Mouse (Mus musculus) splenic B cell, adult 2 months (primary cell): Measurements from ENCODE around the gene Ephb2.

Experiments
- DNase-seq: peaks from one replicate; pipeline ENCODE4 v3.0.0-alpha.2; 2011; ENCODE audit warnings: low read depth, low spot score
- H3K27me3 ChIP-seq: 2 replicates; pipeline ENCODE4 v1.6.1; 2012; ENCODE audit warnings: mild to moderate bottlenecking, low read length, moderate library complexity, mixed read lengths; ENCODE audit not compliant: control insufficient read depth, poor library complexity, insufficient read depth, severe bottlenecking
- H3K36me3 ChIP-seq: 2 replicates; pipeline ENCODE4 v1.6.1; 2012; ENCODE audit warnings: mild to moderate bottlenecking, low read length, moderate library complexity, mixed read lengths; ENCODE audit not compliant: control insufficient read depth, poor library complexity, insufficient read depth, severe bottlenecking

Gene Ephb2

DNA sequence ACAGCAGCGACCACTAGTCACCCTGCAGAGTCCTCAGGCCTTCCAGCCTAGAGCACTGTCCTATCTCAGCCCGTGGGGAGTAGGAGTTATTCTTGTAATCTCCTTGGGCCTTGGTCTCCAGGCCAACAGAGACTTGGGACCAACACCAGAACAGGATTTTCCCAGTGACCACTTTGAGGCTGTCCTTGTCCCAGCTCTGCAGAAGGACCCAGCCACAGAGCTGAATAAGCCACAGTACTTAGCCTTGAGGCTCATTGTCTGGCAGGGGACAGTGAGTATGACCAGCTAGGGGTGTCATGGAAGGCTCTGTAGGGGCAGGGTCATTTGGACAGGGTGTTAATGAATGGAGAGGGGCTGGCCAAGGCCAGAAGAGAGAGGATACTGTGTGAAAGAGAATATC is 126.8 kb downstream of the Ephb2 start:
- DNase-seq = no peak

DNA sequence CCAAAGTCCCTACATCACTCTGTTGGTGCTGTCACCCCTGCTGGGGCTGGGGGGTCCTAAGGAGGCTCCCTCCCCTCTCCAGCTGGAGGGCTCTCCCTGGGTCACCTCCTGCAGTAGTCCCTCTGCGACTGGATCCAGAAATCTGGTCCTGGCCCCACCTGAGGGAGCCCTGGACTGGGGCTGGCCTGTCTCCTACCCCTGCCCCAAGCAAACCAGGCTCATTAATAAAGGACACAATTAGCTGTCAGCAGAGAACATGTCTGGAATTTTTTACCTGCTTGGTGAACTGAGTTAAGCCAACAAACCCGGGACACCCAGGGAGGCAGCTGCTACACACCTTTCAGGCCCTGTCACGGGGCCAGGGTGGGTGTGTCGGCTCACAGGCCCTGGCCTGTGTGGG is 129.1 kb downstream of the Ephb2 start:
- Histone ChIP-seq H3K27me3 (no peaks in the 10 kb centered on the region), H3K36me3 (no peaks in the 10 kb centered on the region)
- DNase-seq = no peak

More for the DNA sequence above, 126.8 kb downstream of the Ephb2 start:
- no peaks in the 10 kb centered on the region for H3K36me3 ChIP-seq
- no peaks in the 10 kb centered on the region for H3K27me3 ChIP-seq

DNA sequence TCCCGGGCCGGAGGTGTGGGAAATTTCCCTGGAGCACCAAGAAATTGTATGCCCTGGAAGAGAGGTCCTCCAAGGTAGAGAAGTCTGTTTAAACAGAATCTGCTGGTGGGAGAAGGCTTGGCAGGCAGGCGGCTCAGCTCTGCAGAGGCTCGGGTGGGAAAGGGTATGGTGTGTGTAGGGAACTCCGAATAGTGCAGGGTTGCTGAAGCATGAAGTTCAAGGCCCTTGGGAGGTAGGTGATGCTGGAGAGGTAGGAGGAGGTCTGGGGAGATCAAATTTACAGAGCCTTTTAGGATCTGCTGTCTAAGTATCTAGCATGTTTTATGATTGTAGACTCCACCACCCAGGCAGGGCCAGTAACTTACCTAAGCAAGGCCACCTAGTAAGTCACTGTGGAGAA is 130.7 kb downstream of the Ephb2 start:
- DNase-seq = no peak
- no peaks in the 10 kb centered on the region for H3K27me3 ChIP-seq
- no peaks in the 10 kb centered on the region for H3K36me3 ChIP-seq

DNA sequence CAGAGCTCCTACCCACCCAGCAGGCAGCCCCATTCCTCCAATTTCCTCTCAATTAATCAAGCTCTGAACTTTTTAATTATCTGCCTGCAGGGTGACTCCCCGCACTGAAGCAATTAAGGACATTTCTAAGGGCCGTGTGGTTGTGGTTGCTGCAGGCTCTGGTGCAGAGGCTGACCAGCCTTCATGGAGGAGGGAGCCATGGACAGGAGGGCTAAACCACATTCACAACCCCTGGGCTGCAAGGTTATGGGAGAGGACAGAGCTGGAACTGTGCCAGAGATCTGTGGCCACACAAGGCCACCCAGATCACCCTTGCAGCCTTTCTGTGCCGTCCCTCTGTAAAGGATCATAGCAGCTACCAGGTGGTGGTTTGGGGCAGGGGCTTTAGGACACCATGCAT is 131.2 kb downstream of the Ephb2 start:
- H3K27me3 ChIP-seq = no peaks in the 10 kb centered on the region
- no peaks in the 10 kb centered on the region for H3K36me3 ChIP-seq
- no peak for DNase-seq

DNA sequence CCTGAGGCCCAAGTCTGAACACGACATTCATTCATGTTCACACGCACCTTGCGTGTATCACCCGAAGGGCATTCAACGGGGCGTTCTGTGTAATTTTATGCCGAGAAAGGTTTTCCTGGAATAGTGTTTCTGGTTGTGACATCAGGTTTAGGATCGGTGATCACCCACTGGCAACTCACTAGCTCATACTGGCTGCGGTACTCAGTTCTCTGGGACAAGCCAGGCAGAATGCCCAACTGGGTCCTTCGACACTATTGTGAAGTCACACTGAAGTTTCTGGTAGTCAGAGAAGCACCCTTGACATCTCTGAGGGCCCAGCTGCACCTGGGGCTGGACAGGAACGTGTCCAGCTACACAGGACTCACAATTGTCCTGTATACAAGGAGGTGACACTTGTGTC is 132.4 kb downstream of the Ephb2 start:
- Histone ChIP-seq H3K27me3 (no peaks in the 10 kb centered on the region), H3K36me3 (no peaks in the 10 kb centered on the region)
- DNase-seq = no peak

DNA sequence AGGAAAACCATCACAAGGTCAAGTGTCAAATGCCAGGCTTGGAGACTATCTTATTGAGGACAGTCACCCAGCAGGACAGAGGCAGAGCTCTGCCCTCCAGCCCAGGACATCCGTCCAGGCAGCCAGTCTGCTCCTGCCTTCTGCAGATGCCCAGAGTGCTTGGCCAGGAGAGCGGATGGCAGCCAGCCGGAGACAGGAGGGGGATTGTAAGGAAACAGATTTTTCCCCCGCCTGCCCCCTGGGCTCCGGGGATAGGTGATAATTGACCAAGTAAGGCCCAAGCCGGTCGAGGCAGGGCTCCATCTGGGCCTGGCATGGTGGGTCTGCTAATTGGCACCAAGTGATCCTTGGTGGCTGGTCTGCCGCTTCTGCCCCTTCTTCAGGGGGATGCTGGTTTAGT is 133.3 kb downstream of the Ephb2 start:
- no peak for DNase-seq
- H3K36me3 ChIP-seq = no peaks in the 10 kb centered on the region
- no peaks in the 10 kb centered on the region for H3K27me3 ChIP-seq

DNA sequence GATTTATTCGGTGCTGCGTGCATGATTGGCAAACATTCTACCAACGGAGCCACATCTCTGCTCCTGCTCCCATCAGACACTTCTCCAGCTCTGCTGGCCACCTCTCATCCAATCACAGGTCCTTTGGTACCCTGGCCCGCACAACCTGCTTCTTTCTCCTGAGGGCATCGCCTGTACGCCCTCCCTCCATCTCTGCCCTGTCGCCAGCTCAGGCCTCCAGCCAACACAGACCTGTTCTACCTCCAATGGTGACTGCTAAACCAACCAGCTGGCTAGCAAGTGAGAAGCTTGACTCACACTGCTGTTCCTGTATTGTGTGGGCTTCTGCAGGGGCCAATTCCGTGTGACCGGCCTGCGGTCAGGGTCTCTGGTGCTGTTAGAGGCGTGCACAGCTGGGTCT is 134.6 kb downstream of the Ephb2 start:
- DNase-seq = no peak
- no peaks in the 10 kb centered on the region for H3K27me3 ChIP-seq
- no peaks in the 10 kb centered on the region for H3K36me3 ChIP-seq

DNA sequence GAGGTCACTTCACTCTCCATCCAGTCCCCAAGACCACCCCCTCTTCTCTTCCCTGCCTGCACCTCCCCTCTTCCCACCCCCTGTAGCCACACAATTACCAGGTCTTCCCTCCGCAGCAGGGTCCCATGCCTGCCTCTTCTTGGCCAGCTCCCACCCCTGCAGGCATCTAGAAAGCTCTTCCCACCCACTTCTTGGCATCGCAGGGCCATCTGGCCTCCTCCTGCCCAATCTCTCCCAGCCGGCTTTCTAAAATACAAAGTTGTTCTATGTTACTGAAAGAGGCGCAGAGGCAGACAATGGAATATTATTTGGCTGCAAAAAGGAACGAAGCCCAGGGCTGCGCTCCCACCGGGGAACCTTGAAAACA is 136.7 kb downstream of the Ephb2 start:
- H3K27me3 ChIP-seq = no peaks in the 10 kb centered on the region
- DNase-seq = no peak
- no peaks in the 10 kb centered on the region for H3K36me3 ChIP-seq

DNA sequence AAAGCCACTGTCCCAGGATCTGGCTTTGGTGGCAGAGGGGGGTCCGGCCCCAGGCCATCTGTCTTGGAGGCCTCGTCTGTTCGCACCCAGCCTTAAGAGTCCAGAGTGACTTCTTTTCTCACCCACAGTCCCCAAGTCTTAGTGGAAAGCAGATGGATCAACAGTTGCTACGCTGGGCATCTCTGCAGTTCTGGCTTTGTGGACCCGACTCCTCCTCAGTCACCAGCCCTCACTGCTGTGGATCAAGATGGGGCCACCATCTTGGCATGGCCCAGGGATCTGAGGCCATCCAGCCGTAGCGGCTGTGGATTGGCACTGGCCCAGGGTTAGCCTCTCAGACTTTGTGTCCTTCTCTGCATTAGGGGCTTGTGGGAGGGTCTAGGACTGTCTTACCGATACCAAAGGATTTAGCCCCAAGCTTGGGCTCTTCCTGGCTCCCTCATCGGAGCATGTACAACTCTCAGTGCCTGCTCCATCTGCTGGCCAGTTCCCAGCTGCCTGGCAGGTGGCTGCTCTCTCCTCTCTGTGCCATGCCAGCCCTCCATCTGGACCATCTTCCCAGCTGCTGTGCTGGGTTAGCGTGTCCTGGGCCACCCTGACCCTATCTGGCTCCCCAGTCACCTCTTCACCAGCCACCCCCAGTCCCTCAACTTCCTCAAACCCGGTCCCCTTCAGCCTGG is 137.2 kb downstream of the Ephb2 start:
- Histone ChIP-seq H3K27me3 (no peaks in the 10 kb centered on the region), H3K36me3 (no peaks in the 10 kb centered on the region)
- DNase-seq = no peak

DNA sequence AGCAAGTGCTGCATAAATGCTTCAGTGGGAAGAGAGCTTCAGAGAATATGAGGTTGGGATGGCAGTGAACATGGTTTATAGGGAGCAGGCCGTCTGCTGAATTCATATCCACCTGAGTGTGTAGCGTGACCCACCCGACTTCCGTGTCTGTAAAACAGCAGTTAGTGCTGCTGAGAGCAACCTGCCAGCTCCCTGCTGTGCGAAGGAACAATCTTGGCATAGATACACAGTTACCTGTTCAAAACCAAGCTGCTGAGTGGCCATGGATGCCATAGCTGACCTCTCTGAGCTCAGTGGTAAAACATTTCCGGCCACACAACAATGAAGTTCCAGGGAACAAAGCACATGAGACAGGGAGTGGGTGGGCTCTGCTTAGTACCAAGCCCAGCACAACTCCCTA is 138.5 kb downstream of the Ephb2 start:
- Histone ChIP-seq H3K27me3 (no peaks in the 10 kb centered on the region), H3K36me3 (no peaks in the 10 kb centered on the region)
- DNase-seq = no peak

DNA sequence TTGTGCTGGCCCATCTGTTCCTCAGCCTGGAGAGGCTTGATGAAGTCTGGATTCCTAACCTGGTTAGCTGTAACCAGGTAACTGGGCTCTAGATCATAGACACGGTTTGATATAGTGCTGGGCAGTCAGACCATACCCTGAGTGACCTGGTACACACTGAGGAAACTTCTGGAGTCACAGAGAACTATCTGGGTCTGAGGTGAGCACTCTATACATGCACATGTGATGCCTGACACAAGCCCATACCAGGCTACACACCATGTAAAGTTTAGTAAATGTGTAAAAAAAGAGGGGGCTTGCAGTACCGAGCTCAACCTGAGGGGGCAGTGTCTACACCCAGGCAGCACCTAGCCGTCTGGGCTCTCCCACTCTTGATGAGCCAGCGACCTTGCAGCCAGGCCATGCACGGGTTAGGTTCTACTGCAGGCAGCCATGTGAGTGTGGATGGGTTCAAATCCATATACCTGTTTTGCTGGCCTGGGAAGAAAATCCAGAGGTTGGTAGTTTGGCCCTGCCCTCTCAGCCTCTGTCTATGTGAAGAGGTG is 139.3 kb downstream of the Ephb2 start:
- DNase-seq = peak; percentile 69
- no peaks in the 10 kb centered on the region for H3K27me3 ChIP-seq

DNA sequence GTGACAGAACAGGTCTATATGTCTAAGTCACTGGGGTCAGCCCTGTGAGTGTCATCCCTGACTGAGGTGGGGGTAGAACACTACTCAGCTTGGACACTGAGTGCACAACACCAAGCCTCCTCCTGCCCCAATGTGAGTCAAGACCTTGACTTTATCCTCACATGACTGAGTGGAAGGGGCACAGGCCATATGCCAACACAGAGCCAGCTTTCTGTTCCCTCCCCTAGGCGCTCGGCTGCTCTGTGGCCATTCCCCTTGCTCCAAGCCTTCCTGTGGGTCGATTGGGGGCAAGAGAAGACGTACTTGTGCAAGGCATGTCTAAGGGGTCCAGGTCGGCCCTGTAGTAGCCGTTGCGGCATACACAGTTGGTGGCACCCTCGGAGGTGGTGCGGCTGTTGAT is 140.1 kb downstream of the Ephb2 start:
- DNase-seq = no peak
- no peaks in the 10 kb centered on the region for H3K36me3 ChIP-seq
- H3K27me3 ChIP-seq = no peaks in the 10 kb centered on the region

More for the DNA sequence above, 139.3 kb downstream of the Ephb2 start:
- H3K36me3 ChIP-seq = no peaks in the 10 kb centered on the region

DNA sequence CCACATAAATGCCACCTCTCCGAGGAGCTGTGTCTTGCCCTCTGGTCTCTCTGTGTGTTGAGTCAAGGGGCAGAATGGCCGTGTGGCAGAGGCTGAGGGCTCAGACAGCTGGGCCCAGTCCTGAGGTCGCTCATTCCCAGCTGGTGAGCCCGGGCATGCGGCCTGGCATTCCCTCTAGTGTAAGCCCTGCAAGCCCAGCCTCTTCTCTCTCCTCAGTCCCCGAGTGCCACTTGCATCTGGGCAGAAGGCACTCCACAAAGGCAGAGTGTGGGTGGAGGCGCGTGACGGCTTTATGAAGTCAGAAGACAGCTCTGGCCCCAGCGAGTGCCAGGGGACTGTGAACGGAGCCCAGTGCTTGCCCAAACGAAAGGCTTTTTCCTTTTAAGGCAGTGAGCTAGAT is 145.8 kb downstream of the Ephb2 start:
- H3K36me3 ChIP-seq = no peaks in the 10 kb centered on the region
- H3K27me3 ChIP-seq = no peaks in the 10 kb centered on the region
- no peak for DNase-seq

DNA sequence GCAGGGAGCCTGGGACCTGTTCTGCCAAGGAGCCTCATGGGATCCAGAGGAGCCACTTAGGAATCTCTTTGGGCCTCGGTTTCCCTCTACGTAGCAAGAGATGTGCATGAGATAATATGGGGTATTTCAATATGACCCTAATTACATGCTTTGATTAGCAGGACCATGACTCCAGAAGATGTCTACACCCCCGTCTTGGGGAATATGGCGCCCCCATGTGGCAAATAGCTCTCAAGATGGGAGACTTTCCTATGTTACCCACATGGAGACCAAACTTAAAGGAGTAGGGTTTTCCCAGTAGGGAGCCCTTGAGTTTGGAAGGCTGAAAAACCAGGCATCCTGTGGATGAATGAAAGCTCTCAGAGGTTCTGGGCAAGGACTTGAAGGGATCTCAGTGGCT is 147.7 kb downstream of the Ephb2 start:
- H3K36me3 ChIP-seq = no peaks in the 10 kb centered on the region
- no peaks in the 10 kb centered on the region for H3K27me3 ChIP-seq
- no peak for DNase-seq

DNA sequence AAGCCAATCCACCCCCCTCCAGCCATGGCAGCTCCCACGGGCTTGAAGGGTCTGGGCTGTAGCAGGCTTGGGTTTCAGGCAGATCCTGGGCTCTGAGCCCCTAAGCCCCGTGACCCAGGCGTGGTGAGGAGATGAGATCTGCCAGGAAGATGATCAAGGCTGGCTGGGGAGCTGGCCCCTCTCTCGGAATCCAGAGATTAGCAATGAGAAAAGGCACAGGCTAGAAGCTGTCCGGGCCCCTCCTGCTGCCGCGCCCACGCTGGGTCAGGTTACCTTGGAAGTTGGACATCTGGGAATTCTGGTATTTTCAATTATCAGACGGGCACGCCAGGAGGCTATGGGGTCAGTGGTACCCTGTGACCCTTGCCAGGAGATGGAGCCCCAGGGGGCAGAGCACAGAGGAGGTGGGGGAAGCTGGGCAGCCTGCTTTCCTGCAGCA is 150.3 kb downstream of the Ephb2 start:
- H3K27me3 ChIP-seq = no peaks in the 10 kb centered on the region
- no peaks in the 10 kb centered on the region for H3K36me3 ChIP-seq
- DNase-seq = no peak

DNA sequence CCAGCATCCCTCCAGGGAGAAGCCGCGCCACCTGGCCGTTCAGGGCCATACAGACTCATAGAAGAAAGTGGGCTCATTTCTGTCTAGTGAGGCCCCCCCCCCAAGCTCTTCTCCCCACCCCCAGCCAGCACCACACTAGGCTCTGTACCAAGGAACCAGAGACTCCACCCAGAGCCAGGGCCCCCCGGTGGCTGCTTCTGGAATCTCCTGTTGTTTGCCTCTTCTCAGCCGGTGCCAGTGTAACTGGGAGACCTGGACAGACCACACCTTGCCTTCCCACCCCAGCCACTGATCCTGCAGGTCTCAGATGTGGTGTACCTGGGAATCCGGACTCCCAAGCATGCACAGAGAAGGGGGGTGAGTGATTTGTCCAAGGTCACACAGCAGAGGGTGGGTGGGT is 151.3 kb downstream of the Ephb2 start:
- no peak for DNase-seq

More for the DNA sequence above, 151.3 kb downstream of the Ephb2 start:
- Histone ChIP-seq H3K36me3 (no peaks in the 10 kb centered on the region), H3K27me3 (no peaks in the 10 kb centered on the region)
